Mouse (Mus musculus) lung, postnatal 0 days (tissue): ENCODE results near the gene Gypa.

Experiments used
- CTCF ChIP-seq: IDR thresholded peaks from 2 replicates; pipeline ENCODE4 v1.5.1; 2016; ENCODE audit warnings: antibody characterized with exemption, mild to moderate bottlenecking
- EP300 ChIP-seq: IDR thresholded peaks from 2 replicates; pipeline ENCODE4 v1.6.1; 2016; ENCODE audit warnings: antibody characterized with exemption, mild to moderate bottlenecking, control low read depth

DNA sequence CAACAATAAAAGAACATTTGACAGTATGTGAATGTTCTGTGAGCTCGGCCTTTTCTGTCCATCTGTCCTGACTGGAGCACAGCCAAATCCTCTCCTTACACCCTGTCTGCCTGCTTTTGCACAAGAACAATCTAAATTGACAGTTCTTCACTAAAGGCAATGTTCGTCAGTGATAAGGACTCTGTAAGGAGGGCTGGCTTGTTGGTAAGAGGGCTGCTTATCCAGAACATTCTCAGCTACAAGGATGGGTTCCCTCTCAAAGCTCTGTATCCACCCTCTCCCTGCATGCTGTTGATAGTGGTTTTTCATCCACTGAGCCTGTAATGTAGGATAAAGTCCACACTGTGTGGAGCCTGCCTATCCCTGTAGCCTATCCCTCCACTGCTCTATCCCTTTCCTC is 6.7 kb downstream of the Gypa start:
- TF ChIP-seq CTCF (no peak), EP300 (no peak)
